Mouse (Mus musculus): ENCODE measurements around the gene Noxred1.

The Noxred1 gene

DNA sequence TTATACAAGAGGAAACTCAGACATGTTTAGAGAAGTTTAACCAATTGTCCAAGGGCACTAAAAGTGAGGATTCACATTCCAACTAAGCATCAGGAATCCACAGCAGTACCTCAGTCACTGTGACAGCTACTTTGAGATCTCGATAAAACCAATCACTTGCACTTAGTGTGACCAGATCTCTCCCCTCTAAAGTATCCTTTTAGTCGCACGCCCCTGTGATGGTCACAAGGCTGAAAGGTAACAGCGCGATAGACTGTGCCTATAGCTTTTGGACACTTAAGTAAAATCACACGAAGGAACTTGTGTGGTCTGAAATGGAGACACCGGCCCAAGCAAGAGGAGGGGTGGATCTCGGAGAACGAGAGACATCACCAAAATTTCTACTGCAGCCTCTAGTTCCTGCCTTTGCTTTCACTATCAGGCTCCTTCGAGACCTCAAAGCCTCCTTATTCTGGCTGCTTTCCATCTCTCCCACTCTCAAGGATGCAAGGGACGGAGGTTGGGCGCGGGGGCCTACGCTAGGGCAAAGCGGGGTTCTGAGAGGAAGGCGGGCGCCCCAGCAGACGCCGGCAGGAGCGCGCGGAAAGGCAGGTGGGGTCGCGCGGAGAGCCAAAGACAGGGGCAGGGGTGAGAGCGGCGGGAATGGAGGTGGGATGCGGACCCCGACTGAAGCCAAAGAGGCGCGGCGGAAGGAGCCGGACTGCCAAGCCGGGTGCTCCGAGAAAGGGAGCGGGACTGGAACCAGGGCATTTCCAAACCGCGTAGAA lies 39.1 kb downstream of the Noxred1 start, which contains the start of gene Samd15:
Samd15 (plus strand) TSS at position 518 of the 767 bp plus-strand sequence.
- TF ChIP-seq GATA4 (IDR thresholded peaks at IDR 0.05; ENCODE audit: insufficient replicate concordance, low read length): no peak

DNA sequence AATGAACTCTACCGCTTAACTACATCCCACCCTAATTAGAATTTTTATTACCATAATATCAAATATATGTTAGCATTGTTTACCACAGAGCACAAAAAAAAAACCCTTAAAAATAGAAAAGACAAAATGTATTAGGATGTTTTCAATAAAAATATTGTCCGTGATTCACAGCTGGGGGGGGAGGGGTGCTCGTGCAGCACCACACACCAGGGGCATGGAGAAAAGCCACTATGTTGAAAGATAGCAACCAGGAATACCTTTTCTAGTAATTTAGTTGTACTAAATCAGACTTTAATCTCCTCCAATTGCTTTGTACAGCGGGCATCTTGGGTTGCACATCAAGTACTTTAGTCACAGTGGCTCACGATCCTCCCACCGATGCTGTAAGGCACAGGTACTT lies 39.7 kb downstream of the Noxred1 start:
- TF ChIP-seq GATA4 (IDR thresholded peaks at IDR 0.05; ENCODE audit: insufficient replicate concordance, low read length): no peak

DNA sequence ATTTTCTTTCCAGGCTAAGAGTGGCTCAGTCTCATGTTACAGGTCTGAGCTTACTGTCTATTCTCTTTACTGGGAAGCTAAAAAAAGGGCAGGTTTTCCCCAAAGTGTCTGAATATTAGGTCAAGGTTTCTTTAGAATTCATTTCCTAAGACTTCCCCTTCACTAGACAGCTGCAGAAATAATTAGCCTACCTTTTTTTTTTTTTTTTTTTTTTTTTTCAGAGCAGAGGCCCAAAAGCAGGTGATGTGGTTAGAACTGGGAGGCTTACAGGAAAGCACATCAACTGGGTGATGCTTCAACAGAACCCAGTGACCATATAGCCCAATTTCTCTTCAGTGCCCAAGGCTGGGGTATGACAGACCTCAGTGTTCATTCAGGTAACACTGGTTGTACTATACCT lies 42.2 kb downstream of the Noxred1 start:
- no peak for TF ChIP-seq GATA4 (IDR thresholded peaks at IDR 0.05; ENCODE audit: insufficient replicate concordance, low read length)

DNA sequence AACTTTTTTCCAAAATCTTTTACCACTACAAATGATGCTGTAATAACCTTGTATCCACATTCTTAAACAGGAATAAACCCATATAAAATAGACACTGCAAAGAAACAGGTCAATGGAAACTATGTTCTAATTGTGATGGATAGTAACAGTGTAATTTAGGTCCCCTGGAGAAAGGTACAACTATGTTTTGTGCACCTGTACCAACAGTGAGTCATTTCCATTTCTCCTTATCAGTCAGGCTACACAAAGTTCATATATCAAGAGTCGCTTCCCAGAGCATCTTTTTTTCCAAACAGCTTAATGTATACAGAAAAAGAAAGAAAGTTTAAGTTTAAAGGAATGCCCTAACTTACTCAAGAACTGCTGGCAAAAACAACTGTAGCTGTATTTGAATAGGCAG lies 43.5 kb downstream of the Noxred1 start:
- no peak for TF ChIP-seq GATA4 (IDR thresholded peaks at IDR 0.05; ENCODE audit: insufficient replicate concordance, low read length)

GRCm38 (mm10) chr12:87193008-87193407 lies 45.5 kb downstream of the Noxred1 start:
- TF ChIP-seq GATA4 (IDR thresholded peaks at IDR 0.05; ENCODE audit: insufficient replicate concordance, low read length): no peak

- no peak for TF ChIP-seq GATA4 (IDR thresholded peaks at IDR 0.05; ENCODE audit: insufficient replicate concordance, low read length)
These were observed 60.9 kb downstream of the Noxred1 start for GRCm38 (mm10) chr12:87177631-87178030.

DNA sequence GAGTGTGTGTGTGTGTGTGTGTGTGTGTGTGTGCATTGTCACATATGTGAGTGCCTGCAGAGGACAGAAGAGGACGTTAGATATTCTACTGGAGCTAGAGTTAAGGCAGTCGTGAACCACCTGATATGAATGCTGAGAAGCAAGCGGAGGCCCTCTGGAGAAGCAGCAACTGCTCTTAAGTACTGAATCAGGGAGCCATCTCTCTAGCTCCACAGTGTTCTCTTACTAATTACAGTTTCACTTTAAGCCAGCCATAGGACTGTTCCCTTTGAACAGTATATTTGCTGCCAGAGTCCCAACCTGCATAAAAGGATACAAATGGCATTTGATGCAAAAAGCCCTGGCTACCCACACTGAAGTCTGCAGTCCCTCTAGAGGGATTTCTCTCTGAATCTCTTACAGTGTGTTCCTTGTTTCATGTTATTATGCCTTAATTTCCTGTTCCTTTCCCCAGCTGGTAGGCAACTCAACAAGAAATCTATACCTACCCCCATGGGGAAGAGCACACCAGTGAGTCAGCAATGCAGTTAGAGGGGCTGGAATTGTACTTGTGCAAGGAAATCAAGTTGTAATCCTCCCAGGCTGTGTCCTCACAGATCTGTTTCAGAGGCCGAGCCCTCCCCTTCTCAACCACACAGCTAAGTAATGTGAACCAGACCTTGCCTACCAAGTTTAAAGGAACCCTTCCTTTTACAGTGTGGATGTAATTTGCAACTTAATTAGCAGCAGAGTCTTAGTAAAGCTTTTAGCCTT lies 63.2 kb downstream of the Noxred1 start:
- TF ChIP-seq GATA4 (IDR thresholded peaks at IDR 0.05; ENCODE audit: insufficient replicate concordance, low read length): no peak
